Mouse (Mus musculus) kidney, postnatal 0 days (tissue): ENCODE measurements at regions not wholly inside any gene's neighbourhood (a gene's known extent, or its start where the extent isn't known, plus 50 kb on each side); places are given as distances from the start of the nearest gene placed in this dataset.

Experiments used
- ATAC-seq: fragments of 200-750 bp; cut with Nextera tagmentation; replicated peaks from 2 replicates; pipeline ENCODE4 v1.8.0; 2017; ENCODE audit warnings: low read depth, moderate number of reproducible peaks, moderate TSS enrichment, moderate library complexity; ENCODE audit not compliant: low FRiP score
- DNase-seq: peaks from one replicate; pipeline ENCODE4 v3.0.0-alpha.2; 2016; ENCODE audit warnings: low spot score
- H3K27ac ChIP-seq: fragments of 300-500 bp; sonication (generic); 2 replicates; pipeline ENCODE4 v1.5.1; 2014; ENCODE audit warnings: mild to moderate bottlenecking
- H3K27me3 ChIP-seq: fragments of 300-500 bp; sonication (generic); 2 replicates; pipeline ENCODE4 v1.6.1; 2014; ENCODE audit warnings: low read length, mixed read lengths; ENCODE audit not compliant: insufficient read depth
- H3K36me3 ChIP-seq: fragments of 300-500 bp; sonication (generic); 2 replicates; pipeline ENCODE4 v1.6.1; 2014; ENCODE audit warnings: low read length, mixed read lengths; ENCODE audit not compliant: insufficient read depth
- H3K4me1 ChIP-seq: fragments of 300-500 bp; sonication (generic); replicated peaks from 2 replicates; pipeline ENCODE4 v1.6.1; 2014; ENCODE audit warnings: antibody characterized with exemption, low read length, mixed read lengths; ENCODE audit not compliant: insufficient read depth
- H3K4me2 ChIP-seq: fragments of 300-500 bp; sonication (generic); 2 replicates; pipeline ENCODE4 v1.6.1; 2014; ENCODE audit warnings: mild to moderate bottlenecking, low read length, moderate library complexity, mixed read lengths
- H3K4me3 ChIP-seq: fragments of 300-500 bp; sonication (generic); replicated peaks from 2 replicates; pipeline ENCODE4 v1.5.1; 2014; ENCODE audit warnings: low read depth, low read length
- H3K9ac ChIP-seq: fragments of 300-500 bp; sonication (generic); 2 replicates; pipeline ENCODE4 v1.6.1; 2014; ENCODE audit warnings: low read depth, low read length
- H3K9me3 ChIP-seq: fragments of 300-500 bp; sonication (generic); replicated peaks from 2 replicates; pipeline ENCODE4 v1.6.1; 2016; ENCODE audit warnings: low read length, inconsistent platforms, mixed read lengths
- CTCF ChIP-seq: IDR thresholded peaks from 2 replicates; pipeline ENCODE4 v1.5.1; 2016; ENCODE audit warnings: antibody characterized with exemption, low read depth, mild to moderate bottlenecking, moderate library complexity
- WGBS: fragments of 180-500 bp; shearing (Covaris S2); extraction: QIAGEN DNeasy Blood & Tissue Kit; methylation state at CpG from one replicate; pipeline ENCODE4 v1.1.7; 2014; 5-methylcytosine and 5-hydroxymethylcytosine counted together

- Histone ChIP-seq H3K4me2 (no peak overlapping the region), H3K4me3 (no peak overlapping the region), H3K9ac (no peak overlapping the region), H3K27me3 (no peaks in the 10 kb centered on the region), H3K36me3 (no peaks in the 10 kb centered on the region), H3K27ac (no peak overlapping the region), H3K9me3 (no peaks in the 10 kb centered on the region), H3K4me1 (no peaks in the 10 kb centered on the region)
- DNase-seq (no peak), ATAC-seq (no peak)
- 47% methylated on average over 9 of the region's 9 CpGs for WGBS
- TF ChIP-seq CTCF, result no peak
Observed at GRCm38 (mm10) chr1:77847766-77848615, 333.1 kb upstream of the Epha4 start.

- no peak for DNase-seq
- H3K36me3 ChIP-seq, result no peaks in the 10 kb centered on the region
- no peak overlapping the region for H3K27ac ChIP-seq
- H3K9me3 ChIP-seq, result no peaks in the 10 kb centered on the region
- no peak overlapping the region for H3K4me3 ChIP-seq
- no peak overlapping the region for H3K9ac ChIP-seq
- H3K4me1 ChIP-seq, result no peaks in the 10 kb centered on the region
- H3K4me2 ChIP-seq, result no peak overlapping the region
- no peaks in the 10 kb centered on the region for H3K27me3 ChIP-seq
- 75% methylated on average over 12 of the region's 12 CpGs for WGBS
- no peak for ATAC-seq
- no peak for TF ChIP-seq CTCF
Observed at GRCm38 (mm10) chr1:77846039-77846727, 331.3 kb upstream of the Epha4 start.

- no peaks in the 10 kb centered on the region for H3K4me1 ChIP-seq
- 53% methylated on average over 9 of the region's 9 CpGs for WGBS
- no peak for TF ChIP-seq CTCF
Observed at GRCm38 (mm10) chr1:77840672-77841071, 325.8 kb upstream of the Epha4 start.

GRCm38 (mm10) chr1:77832174-77832573 lies 317.3 kb upstream of the Epha4 start:
- ATAC-seq (no peak), DNase-seq (no peak)
- 48% methylated on average over 2 of the region's 2 CpGs for WGBS
- H3K9ac ChIP-seq, result no peak overlapping the region
- H3K4me3 ChIP-seq, result no peak overlapping the region
- no peak overlapping the region for H3K4me2 ChIP-seq
- H3K27ac ChIP-seq, result no peak overlapping the region
- H3K36me3 ChIP-seq, result no peaks in the 10 kb centered on the region
- H3K4me1 ChIP-seq, result no peaks in the 10 kb centered on the region
- H3K27me3 ChIP-seq, result no peaks in the 10 kb centered on the region
- no peaks in the 10 kb centered on the region for H3K9me3 ChIP-seq
- TF ChIP-seq CTCF, result no peak

More at GRCm38 (mm10) chr1:77840672-77841071, 325.8 kb upstream of the Epha4 start:
- H3K4me3 ChIP-seq, result no peak overlapping the region
- no peak for DNase-seq
- H3K9ac ChIP-seq, result no peak overlapping the region
- no peak overlapping the region for H3K4me2 ChIP-seq
- no peak overlapping the region for H3K27ac ChIP-seq
- ATAC-seq, result no peak
- no peaks in the 10 kb centered on the region for H3K36me3 ChIP-seq
- no peaks in the 10 kb centered on the region for H3K9me3 ChIP-seq
- no peaks in the 10 kb centered on the region for H3K27me3 ChIP-seq

- WGBS, result 32% methylated on average over 5 of the region's 5 CpGs
- no peak overlapping the region for H3K4me2 ChIP-seq
Observed at GRCm38 (mm10) chr1:77824716-77825387, 310.0 kb upstream of the Epha4 start.

More at GRCm38 (mm10) chr1:77824716-77825387, 310.0 kb upstream of the Epha4 start:
- Histone ChIP-seq H3K4me1 (no peaks in the 10 kb centered on the region), H3K27me3 (no peaks in the 10 kb centered on the region), H3K9ac (no peak overlapping the region), H3K4me3 (no peak overlapping the region), H3K36me3 (no peaks in the 10 kb centered on the region), H3K27ac (no peak overlapping the region), H3K9me3 (no peaks in the 10 kb centered on the region)
- ATAC-seq (no peak), DNase-seq (no peak)
- TF ChIP-seq CTCF, result no peak
